Mouse (Mus musculus): Measurements from ENCODE around the gene Pald1.

Gene Pald1

DNA sequence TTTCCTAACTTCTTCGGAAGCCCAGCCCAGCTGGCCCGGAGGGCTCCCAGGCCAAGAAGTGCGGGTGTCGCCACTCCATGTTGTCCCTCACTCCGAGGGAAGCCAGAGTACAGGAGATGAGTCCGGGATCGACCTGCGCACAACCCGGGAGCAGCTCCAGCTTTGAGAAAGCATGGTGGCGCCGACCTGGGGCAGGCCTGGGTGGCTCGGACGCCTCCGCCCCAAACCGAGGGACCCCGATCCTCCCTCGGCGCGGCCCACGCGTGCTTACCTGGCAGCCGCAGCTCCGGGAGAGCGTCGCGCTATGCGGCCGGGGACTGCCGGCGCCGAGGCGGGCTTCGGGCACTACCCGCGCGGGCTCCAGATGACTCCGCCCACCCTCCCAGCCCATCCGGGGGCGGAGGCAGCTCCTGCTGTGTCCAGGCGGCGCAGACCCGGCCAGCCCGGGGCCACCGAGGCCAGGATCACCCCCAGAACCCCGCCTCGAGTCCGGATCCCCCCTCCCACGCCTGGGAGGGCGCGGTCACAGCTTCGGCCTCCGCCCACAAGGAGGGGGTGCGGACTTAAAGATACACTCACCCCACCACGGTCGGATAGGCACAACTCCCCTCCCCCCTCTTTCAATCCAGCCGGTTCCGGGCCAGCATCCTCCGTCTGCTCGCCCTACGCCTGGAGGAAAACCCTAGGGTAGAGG, at the start of gene Pald1:
Pald1 (minus strand) TSS at position 510 of the 694 bp plus-strand sequence.
- DNase-seq, result peak; percentile 75

DNA sequence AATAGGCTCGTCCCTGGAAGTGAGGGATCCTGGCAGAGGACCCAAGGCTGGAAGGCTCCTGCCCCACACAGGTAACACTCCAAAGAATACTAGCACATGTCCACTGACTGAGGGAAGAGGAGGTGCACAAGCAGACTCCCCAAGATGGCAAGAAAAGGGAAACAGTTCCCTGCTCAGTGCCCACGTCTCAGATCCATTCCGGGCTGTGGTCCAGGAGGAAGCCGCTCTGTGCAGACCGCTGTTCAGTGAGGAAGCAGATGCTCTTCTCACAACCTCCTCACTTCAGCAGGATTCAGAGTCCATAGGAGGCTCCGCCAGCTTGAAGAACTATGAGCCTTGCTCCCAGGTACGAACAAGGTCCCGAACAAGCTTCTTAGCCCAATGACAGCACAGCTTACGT, 48.0 kb upstream of the Pald1 start:
- DNase-seq, result no peak

DNA sequence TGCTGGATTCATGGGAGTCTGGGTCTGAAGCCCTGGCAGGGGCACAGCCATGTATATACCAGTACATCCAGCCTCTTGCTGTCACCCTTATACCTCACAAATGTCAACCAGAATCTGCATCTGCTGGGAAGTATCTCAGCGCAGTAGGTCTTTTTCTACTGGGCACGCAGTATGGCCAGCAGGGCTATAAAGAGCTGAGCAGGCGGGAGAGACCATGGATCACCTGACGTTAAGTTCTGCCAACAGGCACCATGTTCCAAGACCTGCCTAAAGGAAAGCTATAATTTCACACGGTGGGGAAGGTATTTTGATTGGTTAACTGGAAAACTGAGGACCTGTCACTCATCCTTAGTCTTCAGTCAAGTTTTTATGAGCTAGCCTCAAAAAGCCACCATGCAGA, 45.7 kb upstream of the Pald1 start:
- DNase-seq, result no peak

DNA sequence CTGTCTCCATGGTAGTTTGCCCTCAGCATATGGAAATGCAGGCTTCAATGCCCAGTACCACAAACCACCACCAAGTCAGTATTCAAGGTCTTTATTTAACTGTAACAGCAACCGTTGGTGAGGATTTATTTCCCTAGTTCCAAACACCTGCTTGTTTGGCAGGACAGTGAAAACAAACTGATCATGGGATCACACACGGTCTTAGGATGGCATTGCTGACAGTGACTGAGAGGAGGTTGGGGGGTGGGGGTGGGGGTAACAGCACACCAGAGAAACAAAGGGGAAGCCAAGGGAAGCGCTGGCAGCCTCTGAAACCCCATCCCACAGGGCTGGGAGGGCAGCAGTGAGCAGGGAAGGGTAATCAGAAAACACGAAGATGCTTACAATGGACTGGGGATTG, 45.1 kb upstream of the Pald1 start:
- DNase-seq, result no peak

DNA sequence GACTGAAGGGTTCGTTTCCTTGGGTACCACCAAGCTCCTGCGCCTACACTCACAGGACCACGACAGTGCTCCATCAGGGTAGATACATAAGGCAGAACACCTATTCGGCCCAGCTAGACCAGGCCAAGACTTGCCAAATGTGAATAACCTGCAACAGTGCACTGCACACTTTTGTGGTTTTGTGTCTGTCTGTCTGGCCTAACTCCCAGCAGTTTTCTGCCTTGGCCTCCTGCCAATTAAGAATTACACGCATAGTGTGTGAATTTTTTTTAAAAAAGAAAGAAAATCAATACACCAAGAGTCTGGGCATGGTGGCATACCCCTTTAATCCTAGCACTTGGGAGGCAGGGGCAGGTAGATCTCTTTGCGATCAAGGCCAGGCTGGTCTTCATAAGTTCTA, 44.6 kb upstream of the Pald1 start:
- DNase-seq, result no peak

DNA sequence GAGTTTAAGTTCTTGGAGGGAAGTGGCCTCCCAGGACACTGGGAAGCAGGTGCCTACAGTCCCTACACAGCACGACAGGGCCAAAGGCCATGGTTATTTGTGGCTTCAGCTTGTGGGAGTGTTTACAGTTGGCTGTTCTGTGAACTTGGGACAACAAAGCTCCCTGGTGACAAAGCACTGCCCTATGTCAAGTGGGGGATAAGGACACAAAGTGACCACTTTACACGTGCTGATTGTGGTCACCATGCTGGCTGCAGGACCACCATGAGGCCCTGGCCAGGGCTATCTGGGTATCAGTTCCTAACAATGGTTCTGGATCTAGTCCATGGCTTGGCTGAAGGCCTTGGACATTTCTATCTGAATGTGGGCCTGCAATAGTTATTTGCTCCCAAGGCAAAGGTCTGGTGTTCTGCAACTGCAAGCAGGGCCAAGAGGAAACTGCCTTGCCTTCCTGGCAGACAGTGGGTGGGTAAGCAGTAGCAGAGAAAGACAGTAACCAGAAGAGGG, 43.0 kb upstream of the Pald1 start:
- DNase-seq, result no peak

DNA sequence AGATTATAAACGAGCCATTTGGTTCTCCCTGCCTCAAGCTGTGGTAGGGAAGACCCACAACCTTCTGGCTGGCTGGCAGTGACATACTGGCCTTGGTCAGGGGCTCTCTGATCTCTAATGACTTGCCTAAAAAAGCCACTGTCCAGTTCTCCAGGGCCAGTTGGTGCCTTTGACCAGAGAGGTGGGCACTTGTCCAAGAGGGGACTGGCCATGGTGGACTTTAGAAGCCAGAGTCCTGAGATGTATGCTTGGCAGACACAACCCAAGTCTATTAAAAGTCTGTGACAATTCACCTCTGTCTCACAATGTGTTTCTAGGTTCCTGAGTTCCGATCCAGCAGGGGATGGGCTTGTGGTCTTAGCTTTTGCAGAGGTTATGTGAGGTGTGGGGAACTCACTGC, 41.7 kb upstream of the Pald1 start:
- no peak for DNase-seq

DNA sequence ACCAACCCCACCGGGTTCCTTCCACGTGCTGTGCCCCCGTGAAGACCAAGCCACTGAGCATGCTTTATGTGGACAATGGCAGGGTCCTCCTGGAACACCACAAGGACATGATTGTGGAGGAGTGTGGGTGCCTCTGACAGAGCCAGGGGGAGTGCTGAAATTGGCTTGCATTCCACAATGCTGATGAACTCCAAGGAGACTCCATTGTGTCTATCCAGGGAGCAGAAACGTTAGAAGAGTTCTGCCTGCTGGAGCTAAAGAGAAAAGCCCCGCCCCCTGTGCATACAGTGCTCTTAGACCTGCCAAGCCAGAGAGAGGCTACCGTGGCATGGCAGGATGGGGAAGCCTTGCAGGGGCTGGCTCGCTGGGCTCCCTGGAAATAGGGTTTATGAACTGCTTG, 41.2 kb upstream of the Pald1 start:
- no peak for DNase-seq

DNA sequence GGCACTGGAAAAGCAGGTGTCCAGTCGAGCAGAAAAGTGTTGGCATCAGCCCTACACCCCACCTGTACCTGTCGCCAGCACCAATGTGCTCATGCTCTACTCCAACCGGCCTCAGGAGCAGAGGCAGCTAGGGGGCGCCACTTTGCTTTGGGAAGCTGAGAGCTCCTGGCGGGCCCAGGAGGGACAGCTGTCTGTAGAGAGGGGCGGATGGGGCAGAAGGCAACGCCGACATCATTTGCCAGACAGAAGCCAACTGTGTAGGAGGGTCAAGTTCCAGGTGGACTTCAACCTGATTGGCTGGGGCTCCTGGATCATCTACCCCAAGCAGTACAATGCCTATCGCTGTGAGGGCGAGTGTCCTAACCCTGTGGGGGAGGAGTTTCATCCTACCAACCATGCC, 40.0 kb upstream of the Pald1 start:
- no peak for DNase-seq

DNA sequence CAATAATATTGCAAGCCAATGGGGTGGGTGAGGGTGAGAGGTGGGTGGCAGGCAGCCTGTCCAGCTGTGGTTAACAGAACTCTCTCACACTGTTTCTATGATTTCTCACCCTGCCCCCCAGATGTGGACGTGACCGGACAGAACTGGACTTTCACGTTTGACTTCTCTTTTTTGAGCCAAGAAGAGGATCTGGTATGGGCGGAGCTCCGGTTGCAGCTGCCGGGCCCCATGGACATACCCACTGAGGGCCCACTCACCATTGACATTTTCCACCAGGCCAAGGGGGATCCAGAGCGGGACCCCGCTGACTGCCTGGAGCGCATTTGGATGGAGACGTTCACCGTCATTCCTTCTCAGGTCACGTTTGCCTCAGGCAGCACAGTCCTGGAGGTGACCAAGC, 39.5 kb upstream of the Pald1 start:
- no peak for DNase-seq

DNA sequence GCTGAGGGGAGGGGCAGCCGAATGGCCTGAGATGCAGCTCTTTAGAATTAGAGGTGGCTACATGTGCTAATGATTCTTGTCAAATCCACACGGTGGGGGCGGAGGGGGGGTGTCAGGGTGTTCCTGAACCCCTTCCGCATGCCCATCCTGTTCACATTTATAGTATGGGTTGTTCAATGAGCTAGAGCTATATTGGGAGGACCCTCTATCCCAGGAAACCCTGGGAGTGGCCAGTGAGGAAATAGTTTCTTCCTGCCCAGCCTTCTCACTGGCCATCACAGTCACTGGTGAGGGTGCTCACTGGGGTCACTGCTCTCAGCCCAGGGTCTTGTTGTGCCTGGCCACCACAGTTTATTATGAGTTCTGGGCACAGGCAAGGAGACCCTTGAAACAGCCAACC, 36.7 kb upstream of the Pald1 start:
- DNase-seq, result no peak

DNA sequence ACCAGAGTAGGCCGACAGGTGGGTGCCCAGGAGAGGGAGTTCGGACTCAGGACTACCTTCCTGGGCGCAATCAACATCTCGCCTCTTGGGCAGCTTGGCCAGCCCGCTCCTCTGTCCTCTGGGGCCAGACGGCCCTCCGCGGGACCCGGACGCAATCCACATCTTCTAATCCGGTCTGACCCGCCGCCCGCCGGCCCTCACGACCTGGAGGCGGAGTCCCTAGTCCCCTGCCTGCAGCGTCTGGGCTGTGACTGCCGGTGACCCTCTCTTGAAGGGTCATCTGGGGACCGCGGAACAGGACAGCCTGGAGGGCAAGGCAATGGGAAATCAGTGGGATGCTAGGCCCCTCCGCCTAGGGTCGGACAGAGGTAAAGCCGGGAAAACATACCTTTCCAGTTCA, 35.8 kb upstream of the Pald1 start:
- DNase-seq, result no peak

DNA sequence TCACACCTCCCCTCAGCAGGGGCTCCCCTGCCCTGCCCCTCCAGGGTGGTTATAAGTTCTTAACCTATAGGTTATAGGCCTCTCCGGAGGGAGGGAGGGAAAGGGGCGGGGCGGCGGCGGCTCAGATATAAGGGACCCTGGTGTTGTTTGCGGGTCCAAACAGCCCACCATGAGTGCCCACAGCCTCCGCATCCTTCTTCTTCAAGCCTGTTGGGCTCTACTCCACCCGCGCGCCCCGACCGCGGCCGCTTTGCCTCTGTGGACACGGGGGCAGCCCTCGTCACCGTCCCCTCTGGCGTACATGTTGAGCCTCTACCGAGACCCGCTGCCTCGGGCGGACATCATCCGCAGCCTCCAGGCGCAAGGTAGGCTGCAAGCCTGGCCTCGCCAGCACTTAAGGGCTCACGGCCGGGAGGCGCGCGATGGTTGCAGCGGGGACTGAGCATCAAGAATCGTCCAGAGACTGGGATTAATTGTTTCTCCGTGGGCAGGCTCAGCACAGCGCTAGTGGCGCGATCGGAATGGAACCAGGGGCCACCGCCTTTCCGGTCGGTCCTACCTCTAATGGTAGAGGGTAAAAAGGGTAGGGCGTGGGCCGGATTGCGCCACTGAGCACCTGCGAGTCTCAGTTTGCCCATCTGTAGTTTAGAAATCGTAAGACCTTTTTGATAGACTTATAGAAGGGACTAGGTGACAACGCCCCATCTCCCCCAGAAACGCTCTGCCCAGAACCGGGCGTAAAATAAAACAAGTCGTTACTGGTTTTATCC, 35.0 kb upstream of the Pald1 start:
- DNase-seq, result no peak

DNA sequence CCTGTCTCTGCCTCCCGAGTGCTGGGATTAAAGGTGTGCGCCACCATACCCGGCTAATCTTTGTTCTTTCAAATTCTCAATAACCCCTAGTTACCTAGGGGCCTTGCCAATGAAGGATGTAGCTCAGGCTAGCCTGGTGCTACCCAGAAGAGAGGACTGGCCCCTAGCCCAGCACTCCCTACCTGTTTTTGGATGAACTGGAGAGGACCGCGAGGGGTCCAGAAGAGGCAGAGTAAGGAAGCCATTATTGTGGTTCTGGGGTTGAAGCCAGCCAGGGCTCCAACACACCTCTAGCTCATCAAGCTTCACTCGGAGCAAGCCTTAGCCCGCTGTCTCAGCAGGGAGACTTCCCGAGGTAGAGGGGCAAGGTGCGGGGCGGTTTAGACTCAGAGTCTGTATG, 34.3 kb upstream of the Pald1 start, which contains the start of gene Nodal:
Nodal (plus strand) TSS at position 301 of the 400 bp plus-strand sequence.
- DNase-seq, result no peak

DNA sequence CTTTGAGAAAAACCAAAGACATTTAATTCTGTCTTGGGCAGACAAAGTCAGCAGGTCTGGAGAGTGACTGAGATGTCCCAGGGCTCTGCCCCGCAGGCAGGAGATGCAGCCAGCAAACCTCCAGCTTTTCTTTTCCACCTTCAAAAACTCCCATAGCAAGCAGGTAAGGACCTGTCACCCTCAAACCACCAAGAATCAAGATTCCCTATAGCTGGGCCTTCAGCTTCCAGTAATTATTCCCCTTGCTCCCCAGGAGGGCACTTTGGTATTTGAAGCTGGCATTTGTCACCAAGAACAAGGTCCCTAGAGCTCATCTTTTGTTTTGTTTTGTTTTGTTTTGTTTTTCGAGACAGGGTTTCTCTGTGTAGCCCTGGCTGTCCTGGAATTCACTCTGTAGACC, 33.7 kb upstream of the Pald1 start:
- DNase-seq, result no peak

DNA sequence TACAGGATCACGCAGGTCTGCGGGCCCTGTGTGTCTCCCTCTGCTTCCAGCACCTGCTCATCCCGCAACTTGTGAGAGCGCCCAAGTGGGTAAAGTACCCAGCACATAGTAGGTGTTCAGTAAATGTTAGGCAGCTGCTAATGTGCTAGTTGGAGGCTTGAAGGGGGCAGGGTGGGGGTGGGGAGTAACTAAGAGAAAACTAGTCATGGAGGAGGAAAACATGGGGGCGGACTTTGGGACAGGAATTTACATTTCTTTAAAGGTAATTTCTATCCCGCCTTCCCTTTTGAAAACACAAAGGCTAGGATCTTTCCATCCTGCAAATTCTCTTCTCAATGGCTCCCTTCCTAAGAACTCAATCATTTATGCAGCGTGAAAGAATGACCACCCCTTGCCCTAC, 33.2 kb upstream of the Pald1 start:
- no peak for DNase-seq

DNA sequence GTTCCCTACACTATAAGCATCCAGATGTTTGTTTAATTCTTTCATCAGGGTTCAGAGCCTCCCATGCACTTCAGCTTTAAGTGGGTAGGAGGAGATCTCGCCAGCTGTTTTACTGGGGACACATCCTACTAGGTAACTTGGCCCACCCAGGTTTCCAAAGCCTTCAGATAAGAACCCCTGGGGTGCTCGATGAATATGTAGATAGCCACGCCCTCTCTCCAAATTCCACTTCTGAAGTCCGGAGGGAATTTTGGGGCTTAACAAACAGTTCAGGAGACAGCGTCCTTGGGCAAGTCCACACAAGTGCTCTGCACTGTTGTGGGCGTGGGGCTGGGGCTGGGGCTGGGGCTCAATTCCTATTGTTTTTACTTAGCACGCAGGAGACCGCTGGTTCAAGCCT, 32.6 kb upstream of the Pald1 start:
- no peak for DNase-seq

DNA sequence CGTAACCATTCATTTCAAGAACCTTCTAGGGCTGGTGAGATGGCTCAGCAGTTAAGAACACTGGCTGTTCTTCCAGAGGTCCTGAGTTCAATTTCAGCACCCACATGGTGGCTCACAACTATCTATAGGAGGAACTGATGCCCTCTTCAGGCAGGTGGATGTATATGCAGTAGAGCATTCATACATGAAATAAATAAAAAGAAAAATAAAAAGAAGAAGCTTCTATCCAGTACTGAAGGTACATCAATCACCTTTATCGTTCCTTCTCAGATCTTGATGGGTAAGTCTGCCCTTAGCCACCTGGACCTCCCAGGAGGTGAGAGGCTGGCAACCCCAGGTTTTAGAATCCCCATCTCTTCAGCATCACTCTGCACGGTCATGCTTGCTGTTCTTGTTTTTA, 31.9 kb upstream of the Pald1 start:
- no peak for DNase-seq

DNA sequence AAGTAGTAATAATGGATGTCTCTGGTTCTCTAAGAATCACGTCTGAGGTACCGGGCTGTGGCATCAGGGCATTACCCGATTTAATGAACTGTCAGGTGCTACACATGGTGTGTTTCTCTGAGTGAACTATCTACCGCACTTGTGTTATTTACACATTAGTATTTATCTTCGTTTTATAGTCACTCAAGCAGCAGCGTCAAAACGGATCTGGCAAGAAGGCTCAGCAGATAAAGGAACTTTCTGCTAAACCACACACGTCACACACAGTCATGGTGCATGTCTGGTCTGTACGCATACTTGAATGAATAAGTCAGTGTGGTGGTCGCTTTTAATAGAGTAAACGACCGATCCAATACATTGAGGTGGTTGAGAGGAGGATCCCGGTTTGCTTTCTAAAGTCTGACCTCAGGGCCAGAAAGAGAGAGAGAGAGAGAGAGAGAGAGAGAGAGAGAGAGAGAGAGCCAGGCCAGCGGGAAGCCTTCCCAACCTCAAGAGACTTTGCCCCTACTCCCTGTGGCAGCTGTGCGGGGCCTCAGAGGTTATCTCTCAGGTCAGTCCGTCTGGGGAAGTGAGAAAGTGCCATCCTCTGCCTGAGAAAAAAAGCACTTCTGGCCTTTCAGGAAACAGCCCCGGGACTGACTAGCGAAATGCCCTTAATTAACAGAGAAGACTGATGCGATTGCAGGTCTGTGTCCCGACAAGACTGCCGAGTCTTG, 29.7 kb upstream of the Pald1 start:
- no peak for DNase-seq

DNA sequence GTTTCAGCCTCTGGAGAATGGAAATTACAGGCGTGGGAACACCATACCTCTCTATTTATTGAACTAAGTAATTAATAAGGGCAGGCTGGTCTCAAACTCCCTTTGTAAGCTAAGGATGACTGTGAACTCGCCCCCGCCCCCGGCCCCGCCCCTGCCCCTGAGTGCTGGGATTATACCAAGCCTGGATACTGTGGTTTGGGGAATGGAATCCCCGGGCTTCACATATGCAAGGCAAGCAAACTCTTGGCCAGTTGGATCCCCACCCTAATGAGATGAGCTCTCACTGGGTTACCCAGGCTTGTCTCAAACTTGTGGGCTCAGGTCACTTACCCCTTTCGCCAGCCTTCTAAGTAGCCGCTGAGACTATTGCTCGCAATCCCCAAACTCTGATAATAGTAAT, 26.9 kb upstream of the Pald1 start:
- DNase-seq, result no peak

DNA sequence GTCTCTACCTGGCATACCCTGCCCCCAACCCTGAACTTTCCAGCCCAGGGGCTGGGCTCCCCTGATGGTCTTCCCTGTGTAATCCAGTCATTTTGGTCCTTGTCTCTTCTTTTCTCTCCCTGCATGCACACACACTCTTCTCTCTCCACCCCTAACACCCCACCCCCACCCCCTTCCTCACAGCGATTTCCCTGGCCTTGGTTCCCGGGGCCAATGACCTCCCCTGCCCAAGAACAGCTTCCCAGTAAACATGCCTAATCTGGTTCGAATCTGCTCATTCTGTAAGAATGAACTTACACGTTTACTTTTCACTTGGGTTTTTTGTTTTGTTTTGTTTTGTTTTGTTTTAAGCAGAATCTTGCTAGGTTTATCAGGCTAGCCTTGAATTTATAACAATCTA, 26.4 kb upstream of the Pald1 start:
- DNase-seq, result no peak

DNA sequence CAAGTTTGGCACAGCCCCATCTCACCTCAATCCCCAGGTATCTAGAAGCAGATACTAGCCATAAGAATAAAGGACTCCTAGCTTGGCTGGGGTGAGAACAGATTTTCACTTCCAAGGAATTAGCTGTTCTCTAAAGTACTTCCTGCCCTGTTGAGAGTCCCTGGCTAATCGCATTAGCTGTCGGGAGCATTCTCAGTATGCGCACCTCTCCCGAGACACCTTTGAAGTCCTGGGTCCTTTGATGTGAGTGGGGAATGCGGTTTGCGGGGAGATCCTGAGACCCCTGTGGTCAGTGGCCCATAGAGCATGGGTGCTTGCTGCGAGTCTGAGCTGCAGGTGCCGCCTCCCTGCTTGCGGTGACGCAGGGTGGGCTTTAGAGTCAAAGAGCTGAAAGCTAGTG, 22.6 kb upstream of the Pald1 start:
- no peak for DNase-seq

DNA sequence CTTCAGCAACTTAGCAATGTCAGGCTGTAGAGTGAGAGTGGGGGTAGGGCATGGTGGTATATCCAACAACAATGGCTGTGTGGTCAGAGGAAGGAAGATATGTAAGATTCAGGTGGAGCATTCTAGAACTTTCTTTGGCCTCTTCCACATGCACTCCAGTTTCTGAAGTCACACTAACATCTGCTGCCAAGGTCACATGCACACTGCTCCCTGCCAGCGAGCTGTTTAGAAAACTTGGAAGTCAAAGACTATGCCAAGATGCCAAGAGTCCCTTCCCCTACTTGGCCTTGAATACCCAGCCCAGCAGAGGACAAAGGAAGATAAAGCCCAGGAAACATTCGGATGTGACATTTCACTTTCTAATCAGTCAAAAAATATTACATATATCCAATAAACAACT, 19.6 kb upstream of the Pald1 start:
- DNase-seq, result no peak

DNA sequence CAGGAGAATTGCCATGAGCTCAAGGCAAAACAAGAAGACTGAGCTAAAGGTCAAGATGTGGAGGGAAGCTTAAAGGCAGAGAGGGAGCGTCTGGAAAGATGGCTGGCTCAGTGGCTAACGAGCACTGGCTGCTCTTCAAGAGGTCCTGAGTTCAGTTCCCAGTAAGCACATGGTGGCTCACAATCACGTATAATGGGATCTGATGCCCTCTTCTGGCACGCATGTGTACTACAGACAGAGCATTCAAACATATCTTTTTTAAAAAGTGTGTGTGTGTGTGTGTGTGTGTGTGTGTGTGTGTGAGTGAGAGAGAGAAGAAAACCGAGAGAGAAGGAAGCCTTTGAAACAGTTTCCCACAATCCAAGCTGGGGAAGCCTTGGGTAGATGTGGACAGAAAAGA, 19.1 kb upstream of the Pald1 start:
- no peak for DNase-seq

All from cerebellum, adult 9-11 months (tissue).